24 mouse cellular contexts compared by ENCODE assay signal in genomic region chr6:33865752-33866151, GRCm38 (mm10).
"Had no signal": no experiment of that assay in that cellular context is flagged by ENCODE, and none has a peak within 500 bp of the region (broad histone marks: within the 10 kb centered on the region; RNA-seq: fewer than 3 reads in every experiment).

No protein-coding gene starts in this region.

- H3K27ac ChIP-seq: heart, adult 2 months; heart, embryonic 13.5 days; heart, embryonic 15.5 days; hindbrain, embryonic 10.5 days; hindbrain, embryonic 12.5 days; hindbrain, embryonic 14.5 days; intestine, embryonic 15.5 days; limb, embryonic 13.5 days; limb, embryonic 15.5 days; liver, embryonic 12.5 days; liver, embryonic 14.5 days had no signal

- ATAC-seq: hindbrain, embryonic 16.5 days; inflammation-experienced regulatory T-cells, adult 6 months; intestine, embryonic 15.5 days; liver, embryonic 12.5 days had no signal

- H3K4me1 ChIP-seq: intestine, embryonic 15.5 days; liver, embryonic 12.5 days had no signal

- H3K9ac ChIP-seq: heart, embryonic 13.5 days; heart, embryonic 15.5 days; hindbrain, embryonic 12.5 days; hindbrain, embryonic 14.5 days; intestine, embryonic 15.5 days; limb, embryonic 13.5 days; limb, embryonic 15.5 days; liver, embryonic 12.5 days; liver, embryonic 14.5 days had no signal

- H3K4me3 ChIP-seq: heart, adult 2 months; heart, embryonic 13.5 days; heart, embryonic 15.5 days; hindbrain, embryonic 10.5 days; hindbrain, embryonic 12.5 days; intestine, embryonic 15.5 days; limb, embryonic 13.5 days; limb, embryonic 15.5 days; liver, embryonic 12.5 days had no signal

- DNase-seq: gastrocnemius, postnatal 14 days; gastrocnemius, postnatal 36 days; heart, adult 11 months; heart, adult 2 months; heart, postnatal 4 days; kidney, adult 11 months; kidney, adult 8-10 months; kidney, postnatal 14 days; kidney, postnatal 36 days; layer of hippocampus, adult 9-11 months; layer of hippocampus, postnatal 36 days; left cerebral cortex, postnatal 4 days had no signal

- H3K27me3 ChIP-seq: heart, embryonic 13.5 days; heart, embryonic 15.5 days; hindbrain, embryonic 12.5 days; intestine, embryonic 15.5 days; limb, embryonic 13.5 days; limb, embryonic 15.5 days; liver, embryonic 12.5 days had no signal

- H3K36me3 ChIP-seq: heart, embryonic 13.5 days; heart, embryonic 15.5 days; hindbrain, embryonic 10.5 days; hindbrain, embryonic 12.5 days; intestine, embryonic 15.5 days; limb, embryonic 13.5 days; limb, embryonic 15.5 days; liver, embryonic 12.5 days had no signal

- H3K9me3 ChIP-seq: heart, embryonic 13.5 days; heart, embryonic 15.5 days; hindbrain, embryonic 10.5 days; hindbrain, embryonic 12.5 days; intestine, embryonic 15.5 days; limb, embryonic 13.5 days; limb, embryonic 15.5 days; liver, embryonic 12.5 days had no signal
